Mouse (Mus musculus) lung, postnatal 4 days (tissue): ENCODE measurements around the gene Zfp800.

Experiments used
- DNase-seq, 2 experiments: peaks; one replicate each; pipeline ENCODE4 v3.0.0; 2021

Gene Zfp800

DNA sequence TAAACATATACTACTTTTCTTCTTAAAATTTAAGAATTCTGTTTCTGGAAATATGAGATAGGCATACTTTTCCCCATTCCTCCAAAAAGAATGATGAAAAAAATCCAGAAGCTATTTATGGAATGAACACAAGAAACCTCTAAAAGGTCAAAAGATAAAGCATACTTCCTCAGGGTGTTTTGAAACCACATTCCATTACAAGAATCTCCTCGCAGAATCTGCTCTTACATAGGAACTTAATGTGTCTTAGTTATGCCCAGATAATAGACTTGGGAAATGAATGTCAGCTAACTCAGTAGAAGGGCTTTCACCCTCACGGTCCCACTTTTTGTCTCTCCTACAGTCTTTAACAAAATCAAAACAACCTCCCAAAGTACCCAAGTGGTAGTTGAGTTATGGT is 203.9 kb downstream of the Zfp800 start:
- DNase-seq = no peak

DNA sequence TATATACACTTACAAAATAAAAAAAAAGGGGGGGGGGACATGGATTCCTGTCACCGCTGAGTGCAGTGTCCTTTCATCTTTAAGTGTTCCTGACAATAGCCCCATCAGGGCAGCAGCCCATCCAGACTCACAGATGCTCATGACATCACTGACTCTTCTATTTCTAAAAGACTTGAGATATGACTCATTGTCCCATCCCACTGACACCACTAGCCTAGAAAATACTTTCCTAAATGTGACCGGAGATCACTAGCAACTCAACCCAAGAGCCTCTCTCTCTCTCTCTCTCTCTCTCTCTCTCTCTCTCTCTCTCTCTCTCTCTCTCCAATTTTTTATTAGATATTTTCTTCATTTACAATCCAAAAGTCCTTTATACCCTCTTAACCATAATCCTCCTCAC is 205.9 kb downstream of the Zfp800 start:
- DNase-seq = no peak
